Mouse (Mus musculus): Measurements from ENCODE around the gene 4930415O20Rik.
A peak's percentile ranks its signal among the peaks of the same experiment; 100 is the strongest.

Gene 4930415O20Rik

GRCm38 (mm10) chr15:98630540-98630939 is 59.7 kb downstream of the 4930415O20Rik start, which contains the start of gene Cacnb3:
Gene Cacnb3, plus strand, starts transcription at chr15:98630840.
- DNase-seq (ENCODE audit: low spot score in 2 of 2), result no peak

- peak in 1 of 2 experiments; percentile 37 for DNase-seq (ENCODE audit: low spot score in 2 of 2)
Measured at GRCm38 (mm10) chr15:98631493-98631892, 60.7 kb downstream of the 4930415O20Rik start.

- DNase-seq (ENCODE audit: low spot score in 2 of 2), result peak; percentile 46
Measured at GRCm38 (mm10) chr15:98632107-98632744, 61.4 kb downstream of the 4930415O20Rik start.

- DNase-seq (ENCODE audit: low spot score in 2 of 2), result no peak
Measured at GRCm38 (mm10) chr15:98632921-98633320, 62.1 kb downstream of the 4930415O20Rik start.

GRCm38 (mm10) chr15:98633822-98634470 is 63.1 kb downstream of the 4930415O20Rik start:
- no peak for DNase-seq (ENCODE audit: low spot score in 2 of 2)

- peak; percentile 74 to 78 for DNase-seq (ENCODE audit: low spot score in 2 of 2)
Measured at GRCm38 (mm10) chr15:98634541-98635081, 63.8 kb downstream of the 4930415O20Rik start.

- DNase-seq (ENCODE audit: low spot score in 2 of 2), result no peak
Measured at GRCm38 (mm10) chr15:98635291-98635841, 64.6 kb downstream of the 4930415O20Rik start.

GRCm38 (mm10) chr15:98636517-98636916 is 65.7 kb downstream of the 4930415O20Rik start:
- DNase-seq (ENCODE audit: low spot score in 2 of 2), result no peak

- no peak for DNase-seq (ENCODE audit: low spot score in 2 of 2)
Measured at GRCm38 (mm10) chr15:98637155-98637554, 66.4 kb downstream of the 4930415O20Rik start.

Data from heart, adult 9 months (tissue).